Mouse (Mus musculus): ENCODE measurements around the gene Celf2.

Gene Celf2

DNA sequence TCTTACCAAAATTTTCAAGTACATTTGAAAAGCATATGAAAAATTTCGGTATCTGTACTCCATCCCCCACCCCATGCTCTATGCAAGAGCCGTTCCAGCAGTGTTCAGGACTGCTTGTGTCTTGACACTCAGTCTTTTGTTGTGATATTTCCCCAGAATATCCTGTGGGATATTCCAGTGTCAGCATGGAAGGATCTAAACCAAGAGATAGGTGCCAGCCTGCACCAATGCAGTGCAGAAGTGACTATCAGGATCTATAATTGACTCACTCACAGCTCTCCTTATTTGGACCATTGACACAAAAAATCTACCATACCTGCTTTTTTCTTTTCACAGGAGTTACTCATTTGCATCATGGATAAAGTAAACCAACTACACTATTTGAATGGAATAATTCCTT lies 116.9 kb downstream of the Celf2 start:
- in situ Hi-C loops (cut with MboI, MseI): loop anchor here (5.0 kb wide), 1 partner anchor 40 kb away; no protein-coding TSS in a partner anchor

DNA sequence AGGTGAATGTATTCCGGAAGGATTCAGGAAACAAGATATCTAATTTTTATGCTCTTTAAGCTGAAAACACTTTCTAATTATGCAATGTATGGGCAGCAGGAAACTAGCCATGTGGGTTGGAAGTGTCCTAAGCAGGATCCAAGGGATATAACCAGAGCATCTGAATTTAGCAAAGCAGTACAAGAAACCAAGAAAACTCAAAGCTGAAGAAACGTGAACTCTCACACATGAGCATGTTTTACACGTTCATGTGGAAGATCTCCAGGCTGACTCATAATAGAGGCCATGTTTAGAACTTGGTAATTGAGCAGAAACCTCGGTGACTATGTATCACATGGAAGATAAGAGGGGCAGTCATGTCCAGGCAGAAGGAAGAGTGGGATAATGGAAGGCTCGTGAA lies 120.1 kb downstream of the Celf2 start:
- in situ Hi-C loops (cut with MboI, MseI): no loop called here

- in situ Hi-C loops (cut with MboI, MseI): no loop called here
Measured at GRCm38 (mm10) chr2:7378736-7379135, 130.6 kb downstream of the Celf2 start.

DNA sequence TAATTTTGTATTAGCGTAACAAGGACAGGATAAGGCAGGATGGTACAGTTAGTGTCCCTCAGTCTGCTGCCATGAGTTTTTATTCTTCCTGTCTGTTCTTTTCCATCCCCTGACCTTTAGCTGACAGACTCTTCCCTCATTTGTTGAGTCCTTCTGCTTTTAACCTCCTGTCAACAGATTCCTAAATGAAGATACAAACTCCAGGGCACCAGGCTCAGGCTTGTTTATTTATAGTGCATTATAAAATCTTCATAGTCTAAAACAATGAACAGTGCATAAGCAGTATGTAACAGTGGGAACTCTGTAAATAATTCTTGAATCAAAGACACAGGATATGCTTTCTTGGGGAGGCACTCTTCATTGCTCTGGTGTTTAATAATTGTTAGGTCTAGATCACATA lies 131.5 kb downstream of the Celf2 start:
- in situ Hi-C loops (cut with MboI, MseI): no loop called here

DNA sequence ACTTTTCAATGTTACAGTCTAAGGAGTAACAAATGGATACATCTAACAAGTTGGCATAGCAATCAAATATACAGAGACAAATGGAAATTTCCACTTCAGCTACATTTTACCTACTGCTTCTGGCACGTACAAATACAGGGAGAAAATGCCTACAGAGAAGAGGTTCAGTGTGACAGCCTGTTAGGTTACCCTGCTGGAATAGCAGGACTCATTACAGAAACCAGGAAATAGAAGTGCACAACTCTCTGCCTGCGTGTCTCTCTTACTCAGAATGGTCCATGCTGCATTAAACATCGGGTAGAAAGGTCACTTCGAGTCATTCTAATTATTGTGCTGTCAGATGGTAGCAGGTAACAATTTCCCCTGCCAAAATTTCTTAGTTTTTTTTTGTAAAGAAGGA lies 141.6 kb downstream of the Celf2 start:
- in situ Hi-C loops (cut with MboI, MseI): no loop called here

DNA sequence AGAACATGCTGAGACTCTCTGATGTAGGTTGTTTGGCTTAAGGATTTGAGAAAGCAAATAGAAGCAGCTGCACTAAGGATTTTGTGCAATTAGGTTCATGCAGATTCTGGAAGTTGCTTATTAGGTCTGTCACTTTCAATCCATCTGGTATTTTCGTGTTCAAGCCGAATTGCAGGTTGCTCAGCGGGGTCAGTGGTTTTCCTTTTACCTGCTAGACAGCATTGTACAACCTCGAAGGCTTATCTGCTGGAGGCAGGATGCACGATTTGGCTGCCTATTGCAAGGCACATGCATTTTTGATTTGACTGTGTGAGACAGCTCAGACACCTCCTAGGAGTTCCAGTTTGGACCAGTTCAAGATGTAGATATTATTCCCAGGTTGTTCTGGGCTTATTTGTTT lies 149.8 kb downstream of the Celf2 start:
- in situ Hi-C loops (cut with MboI, MseI): no loop called here

- in situ Hi-C loops (cut with MboI, MseI): no loop called here
Measured at GRCm38 (mm10) chr2:7358816-7359215, 150.5 kb downstream of the Celf2 start.

DNA sequence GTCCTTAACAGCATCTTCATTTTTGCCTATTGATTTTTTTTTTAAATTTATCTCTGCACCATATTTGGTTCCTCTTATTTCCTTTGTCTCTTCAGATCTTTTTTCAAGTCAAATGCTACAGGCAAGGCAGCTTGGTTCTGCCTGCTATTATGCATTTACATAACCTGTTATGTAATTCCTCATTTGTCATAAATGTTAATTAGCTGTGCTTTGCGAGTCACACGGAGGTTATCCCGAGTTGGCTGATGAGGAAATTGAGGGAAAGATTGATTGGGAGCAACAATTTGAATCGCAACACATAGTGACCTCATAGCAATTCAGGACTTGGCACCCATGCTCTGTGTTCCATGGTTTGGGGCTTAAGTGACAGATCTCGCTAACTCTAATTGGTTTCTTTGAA lies 158.1 kb downstream of the Celf2 start:
- in situ Hi-C loops (cut with MboI, MseI): no loop called here

- in situ Hi-C loops (cut with MboI, MseI): no loop called here
Measured at GRCm38 (mm10) chr2:7346703-7347461, 162.5 kb downstream of the Celf2 start.

DNA sequence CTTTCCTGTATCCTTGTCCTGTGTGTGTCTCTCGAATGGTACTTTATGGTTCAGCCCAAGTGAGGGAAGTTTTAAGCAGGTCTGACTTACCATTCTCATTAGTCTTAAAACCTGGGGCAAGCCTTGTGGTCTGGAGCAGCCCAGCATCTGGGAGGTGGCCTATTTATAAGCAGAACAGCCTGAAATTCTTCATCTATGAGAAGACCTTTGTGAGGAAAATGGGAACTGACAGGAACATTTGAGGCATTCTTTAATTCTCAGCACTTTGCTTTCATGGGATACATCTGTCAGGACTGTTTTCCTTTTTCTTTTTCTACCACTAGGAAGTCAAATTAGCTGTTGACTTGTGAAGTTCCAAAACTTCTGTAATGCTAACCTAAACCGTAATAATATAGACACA lies 164.4 kb downstream of the Celf2 start:
- in situ Hi-C loops (cut with MboI, MseI): no loop called here

GRCm38 (mm10) chr2:7342911-7343478 lies 166.4 kb downstream of the Celf2 start:
- in situ Hi-C loops (cut with MboI, MseI): no loop called here

GRCm38 (mm10) chr2:7334846-7335245 lies 174.5 kb downstream of the Celf2 start:
- in situ Hi-C loops (cut with MboI, MseI): no loop called here

DNA sequence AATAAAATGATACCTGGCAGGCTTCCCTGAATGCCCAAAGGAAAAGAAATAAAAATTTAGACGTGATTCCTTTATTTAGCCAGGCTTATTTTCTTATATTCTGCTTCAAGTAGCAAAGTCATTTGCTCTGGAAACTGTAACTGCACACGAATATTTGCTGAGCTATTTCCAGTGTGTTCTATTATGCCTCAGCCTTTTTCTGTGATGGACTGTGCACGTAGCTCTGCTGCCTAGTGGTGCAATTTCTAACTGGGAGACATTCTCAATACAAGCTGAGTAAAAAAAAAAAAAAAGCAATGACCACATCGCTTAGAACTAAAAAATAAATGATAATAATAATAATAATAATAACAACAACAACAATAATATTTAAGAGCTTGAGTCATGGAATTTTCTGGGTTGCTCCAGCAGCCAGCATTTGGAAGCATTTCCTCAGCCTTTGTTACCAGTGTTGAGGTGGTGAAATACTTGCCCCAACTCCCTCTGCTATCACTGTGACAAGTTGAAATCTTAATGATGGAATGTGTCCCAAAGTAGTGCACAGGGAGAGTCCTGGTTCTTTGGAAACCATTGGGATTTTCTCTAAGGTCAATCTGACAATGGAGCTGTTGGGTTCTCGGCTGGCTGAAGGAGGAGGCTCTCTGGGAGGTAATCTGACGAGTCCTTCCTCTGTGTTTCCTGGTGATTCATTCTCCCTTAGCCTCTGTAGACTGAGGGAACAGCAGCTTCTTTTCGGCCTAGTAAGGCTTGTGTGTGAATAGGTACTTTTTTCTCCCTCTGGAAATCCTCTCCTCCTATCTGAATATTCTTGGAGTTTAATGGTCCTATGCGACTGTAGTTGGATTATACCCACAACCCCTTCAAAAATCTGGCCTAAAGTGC lies 181.1 kb downstream of the Celf2 start:
- in situ Hi-C loops (cut with MboI, MseI): loop anchor here (10.0 kb wide), 1 partner anchor 197 kb away; no protein-coding TSS in a partner anchor

- in situ Hi-C loops (cut with MboI, MseI): loop anchor here (10.0 kb wide), 1 partner anchor 205 kb away; no protein-coding TSS in a partner anchor
Measured at GRCm38 (mm10) chr2:7319760-7320159, 189.6 kb downstream of the Celf2 start.

DNA sequence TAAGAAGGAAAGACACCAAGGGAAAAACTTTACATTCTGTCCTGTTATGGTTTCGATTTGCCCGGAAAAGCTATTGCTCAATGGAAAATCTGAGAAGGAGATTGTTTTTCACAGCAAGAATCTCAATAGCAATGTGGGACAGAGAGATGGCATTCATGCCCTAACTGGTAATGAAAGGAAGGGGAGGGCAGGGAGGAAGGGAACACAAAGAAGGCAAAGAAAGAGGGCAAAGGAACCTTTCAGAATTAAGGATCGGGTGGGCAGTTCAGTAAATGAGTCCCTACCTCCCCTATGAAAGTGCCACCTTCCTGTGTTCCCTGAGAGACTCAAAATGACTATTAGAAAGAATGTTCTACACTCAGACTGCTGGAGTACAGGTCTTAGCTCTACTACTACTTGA lies 197.6 kb downstream of the Celf2 start:
- in situ Hi-C loops (cut with MboI, MseI): no loop called here

DNA sequence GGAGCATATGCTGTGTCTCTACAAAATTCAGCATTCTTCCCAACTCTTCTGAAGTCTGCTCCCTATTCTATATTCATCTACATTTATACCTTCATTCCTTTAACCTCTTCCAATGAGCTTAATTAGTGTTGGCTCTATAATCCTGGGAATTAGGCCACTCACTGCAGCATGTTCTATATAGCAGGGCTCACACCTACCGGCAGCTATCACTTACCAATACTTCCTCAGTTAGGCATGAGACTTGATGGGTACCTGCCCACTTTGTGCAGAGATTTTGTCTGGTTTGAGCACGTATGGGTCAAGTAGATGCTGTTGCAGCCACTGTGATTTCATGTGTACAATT lies 198.6 kb downstream of the Celf2 start:
- in situ Hi-C loops (cut with MboI, MseI): no loop called here

- in situ Hi-C loops (cut with MboI, MseI): no loop called here
Measured at GRCm38 (mm10) chr2:7310129-7310839, 199.1 kb downstream of the Celf2 start.

DNA sequence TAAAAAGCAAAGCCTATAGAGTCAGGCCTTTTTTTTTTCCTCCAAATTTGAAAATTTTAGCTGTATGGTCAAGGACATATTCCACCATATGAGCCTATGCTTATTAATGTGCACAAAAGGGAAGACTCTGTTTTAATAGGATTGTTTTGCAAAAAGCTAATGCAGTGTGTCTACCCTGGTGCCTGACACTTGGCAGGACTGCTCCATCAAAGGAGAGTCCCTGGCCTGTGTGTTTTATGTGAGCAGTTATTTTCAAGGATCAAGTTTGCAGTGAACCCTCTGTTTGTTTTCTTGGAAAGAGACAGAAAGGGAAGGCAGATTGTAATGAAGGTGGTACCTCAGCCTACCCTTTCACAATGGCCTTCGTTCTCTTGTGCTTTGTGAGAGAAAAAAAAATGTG lies 200.0 kb downstream of the Celf2 start:
- in situ Hi-C loops (cut with MboI, MseI): no loop called here

DNA sequence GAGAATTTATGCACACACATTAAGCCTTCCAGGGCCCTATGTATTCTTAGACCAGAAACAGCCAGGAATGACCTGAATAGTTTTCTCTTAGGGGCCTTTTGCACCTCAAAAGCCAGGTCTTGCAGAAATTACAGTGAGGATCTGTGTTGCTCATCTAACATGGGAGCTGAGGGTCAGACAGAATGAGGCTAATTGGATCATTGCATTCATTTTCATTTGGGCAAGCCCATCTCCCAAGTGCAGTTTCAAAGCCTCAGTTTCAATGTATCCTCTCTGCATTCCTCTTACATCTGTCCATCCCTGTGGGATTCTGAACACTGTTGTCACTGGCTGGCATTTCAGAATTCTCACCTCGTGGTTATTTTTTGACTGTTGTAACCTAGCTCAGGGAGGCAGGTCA lies 200.6 kb downstream of the Celf2 start:
- in situ Hi-C loops (cut with MboI, MseI): no loop called here

DNA sequence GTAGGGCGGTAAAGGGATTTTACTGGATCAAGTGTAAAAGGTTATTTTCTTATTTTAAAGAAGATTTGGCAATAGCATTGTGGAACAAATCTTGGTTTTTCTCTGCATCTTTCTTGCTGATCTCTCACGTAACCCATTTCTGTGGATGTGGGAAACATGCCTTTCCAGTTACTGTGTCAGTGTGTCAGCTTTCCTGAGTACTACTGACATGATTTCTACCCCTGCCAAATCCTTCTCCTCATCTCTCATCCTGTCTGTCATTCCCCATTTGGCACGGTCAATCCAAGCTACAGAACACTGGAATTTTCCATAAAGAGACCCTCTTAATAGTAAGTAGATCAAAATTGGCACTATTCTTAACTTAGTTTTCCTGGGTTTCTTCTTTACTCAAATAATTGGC lies 221.9 kb downstream of the Celf2 start:
- in situ Hi-C loops (cut with MboI, MseI): no loop called here

DNA sequence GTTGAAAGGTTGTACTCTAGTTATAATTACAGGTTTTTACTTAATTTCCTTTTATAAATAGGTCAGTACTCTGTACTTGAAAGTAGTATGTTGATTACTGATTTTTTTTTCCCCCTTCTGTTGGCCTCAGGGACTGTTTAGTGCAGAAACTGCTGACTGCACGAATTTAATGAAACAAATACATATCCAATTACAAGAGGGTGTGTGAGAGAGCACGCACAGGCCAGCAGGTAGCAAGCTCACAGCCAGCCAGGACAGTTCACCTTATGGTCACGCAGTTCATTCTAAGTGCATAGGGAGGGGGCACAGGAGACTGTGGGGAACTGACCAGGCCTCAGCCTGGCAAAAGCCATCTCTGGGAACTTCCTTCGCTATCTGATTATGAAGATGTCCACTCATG lies 236.1 kb downstream of the Celf2 start:
- in situ Hi-C loops (cut with MboI, MseI): no loop called here

DNA sequence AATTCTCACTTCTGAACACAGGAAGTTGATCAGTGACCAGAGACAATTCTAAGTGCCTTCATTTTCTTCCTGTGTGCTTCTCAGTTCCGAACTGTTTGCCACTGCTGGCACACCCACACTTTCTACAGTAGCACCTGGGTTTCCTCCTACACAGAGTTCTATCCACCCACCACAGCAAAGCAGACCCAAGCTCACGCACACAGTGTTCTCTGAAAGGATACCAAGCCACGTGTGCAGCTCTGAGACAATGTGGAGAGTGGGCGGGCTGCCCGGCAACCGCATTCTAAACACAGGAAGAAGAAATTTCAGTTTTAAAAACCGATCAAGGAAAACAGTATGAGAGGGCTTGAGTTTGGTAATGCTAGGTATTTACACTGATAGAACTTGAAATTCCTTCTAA lies 239.3 kb downstream of the Celf2 start:
- in situ Hi-C loops (cut with MboI, MseI): no loop called here

Measured in regulatory T cell (primary cell).